Mouse (Mus musculus): ENCODE measurements around the gene Poc1b.

DNA sequence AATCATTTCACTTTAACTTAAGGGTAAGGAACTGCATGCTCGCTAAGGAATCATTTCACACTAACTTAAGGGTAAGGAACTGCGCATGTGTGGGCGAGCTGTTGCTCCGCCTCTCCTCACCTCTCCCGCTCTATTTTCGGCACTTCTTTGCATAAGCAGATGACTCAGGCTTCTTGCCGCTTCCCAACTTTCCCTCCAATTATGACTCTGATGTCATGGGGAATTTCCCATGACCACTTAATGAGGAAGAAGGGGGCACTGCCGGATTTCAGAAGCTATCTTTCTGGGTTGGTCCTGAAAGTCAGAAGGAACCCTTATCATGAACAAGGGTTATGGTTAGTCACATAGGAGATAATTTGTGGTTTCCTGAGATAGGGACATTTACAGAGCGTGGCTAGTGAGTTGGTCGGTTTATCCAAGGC lies 25.3 kb upstream of the Poc1b start:
- TF ChIP-seq CTCF (IDR thresholded peaks at IDR 0.05; ENCODE audit: low read depth, low read length) (no peak), TAL1 (conservative IDR thresholded peaks at IDR 0.05; ENCODE audit: low read depth, low read length) (no peak), GATA1 (IDR thresholded peaks at IDR 0.05; ENCODE audit: borderline replicate concordance, low read length) (no peak)

Measured in G1E (cell line).